Mouse (Mus musculus) MEL (cell line): ENCODE results near the gene Traf6. TPM values are rescaled to one million over a fixed set of nuclear protein-coding genes. Genes with fewer than 3 reads are reported as not detected.

Source experiments
- DNase-seq: peaks from one replicate; pipeline ENCODE4 v3.0.0; 2011; ENCODE audit warnings: low read depth, low spot score
- H3K27ac ChIP-seq: 2 replicates; pipeline ENCODE4 v1.5.1; 2012; ENCODE audit warnings: low read depth, mild to moderate bottlenecking, control low read depth, low read length, moderate library complexity; ENCODE audit not compliant: control insufficient read depth
- H3K27me3 ChIP-seq, 2 experiments: fragments of 150-350 bp in 1 of 2; sonication (generic) in 1 of 2; 2 replicates each; pipeline ENCODE4 v1.6.1; 2012; ENCODE audit warnings: low read length in 2 of 2, mild to moderate bottlenecking in 2 of 2, improper control_type of control experiment in 1 of 2, moderate library complexity in 1 of 2; ENCODE audit not compliant: insufficient read depth in 2 of 2, control insufficient read depth in 1 of 2
- H3K36me3 ChIP-seq, 2 experiments: 2 replicates each; pipeline ENCODE4 v1.6.1; 2012 to 2014; ENCODE audit warnings: low read length in 2 of 2, improper control_type of control experiment in 1 of 2, inconsistent platforms in 1 of 2, mild to moderate bottlenecking in 1 of 2; ENCODE audit not compliant: insufficient read depth in 2 of 2, control insufficient read depth in 1 of 2
- H3K4me1 ChIP-seq, 2 experiments: fragments of 150-350 bp in 1 of 2; sonication (generic) in 1 of 2; 2 replicates each; pipeline ENCODE4 v1.6.1; 2012; ENCODE audit warnings: low read length in 2 of 2, improper control_type of control experiment in 1 of 2, mild to moderate bottlenecking in 1 of 2; ENCODE audit not compliant: insufficient read depth in 2 of 2, control insufficient read depth in 1 of 2
- H3K4me3 ChIP-seq, 2 experiments: fragments of 150-350 bp in 1 of 2; sonication (generic) in 1 of 2; 2 replicates each; pipeline ENCODE4 v1.5.1; 2012; ENCODE audit warnings: low read depth in 2 of 2, low read length in 2 of 2, mild to moderate bottlenecking in 2 of 2, moderate library complexity in 2 of 2, control low read depth in 1 of 2, improper control_type of control experiment in 1 of 2; ENCODE audit not compliant: control insufficient read depth in 1 of 2, insufficient read depth in 1 of 2
- H3K79me2 ChIP-seq: 2 replicates; pipeline ENCODE4 v1.6.1; 2012; ENCODE audit warnings: mild to moderate bottlenecking, low read length, moderate library complexity; ENCODE audit not compliant: control insufficient read depth, poor library complexity, insufficient read depth
- H3K9ac ChIP-seq: 2 replicates; pipeline ENCODE4 v1.6.1; 2012; ENCODE audit warnings: low read depth, mild to moderate bottlenecking, control low read depth, low read length, moderate library complexity; ENCODE audit not compliant: control insufficient read depth, poor library complexity, severe bottlenecking
- H3K9me3 ChIP-seq: fragments of 150-350 bp; sonication (generic); replicated peaks from 2 replicates; pipeline ENCODE4 v1.6.1; 2012; ENCODE audit warnings: mild to moderate bottlenecking, low read length, improper control_type of control experiment, moderate library complexity; ENCODE audit not compliant: insufficient read depth
- BHLHE40 ChIP-seq: IDR thresholded peaks from 2 replicates; pipeline ENCODE4 v1.6.1; 2012; ENCODE audit warnings: low read depth, mild to moderate bottlenecking, inconsistent platforms, low read length, improper control_type of control experiment, borderline replicate concordance
- CHD2 ChIP-seq: IDR thresholded peaks from 2 replicates; pipeline ENCODE4 v1.6.1; 2011; ENCODE audit warnings: low read length, improper control_type of control experiment
- ELF1 ChIP-seq: IDR thresholded peaks from 2 replicates; pipeline ENCODE4 v1.6.1; 2014; ENCODE audit warnings: low read depth, mild to moderate bottlenecking, inconsistent platforms, low read length, improper control_type of control experiment, moderate library complexity
- EP300 ChIP-seq, 2 experiments: IDR thresholded peaks; 2 replicates each; pipeline ENCODE4 v1.6.1; 2011; ENCODE audit warnings: improper control_type of control experiment in 2 of 2, low read length in 2 of 2, low read depth in 1 of 2, mild to moderate bottlenecking in 1 of 2
- GABPA ChIP-seq: IDR thresholded peaks from 2 replicates; pipeline ENCODE4 v1.6.1; 2012; ENCODE audit warnings: low read depth, mild to moderate bottlenecking, inconsistent platforms, low read length, improper control_type of control experiment, moderate library complexity
- HCFC1 ChIP-seq: IDR thresholded peaks from 2 replicates; pipeline ENCODE4 v1.6.1; 2012; ENCODE audit warnings: low read depth, mild to moderate bottlenecking, inconsistent platforms, low read length, improper control_type of control experiment, moderate library complexity
- JUND ChIP-seq: IDR thresholded peaks from 2 replicates; pipeline ENCODE4 v1.6.1; 2011; ENCODE audit warnings: low read depth, mild to moderate bottlenecking, improper control_type of control experiment, low read length
- KAT2A ChIP-seq: conservative IDR thresholded peaks from 2 replicates; pipeline ENCODE4 v1.6.1; 2012; ENCODE audit warnings: low read depth, low read length, improper control_type of control experiment, inconsistent platforms
- MAFK ChIP-seq: IDR thresholded peaks from 2 replicates; pipeline ENCODE4 v1.6.1; 2011; ENCODE audit warnings: low read depth, mild to moderate bottlenecking, low read length, improper control_type of control experiment, borderline replicate concordance
- MAZ ChIP-seq: IDR thresholded peaks from 2 replicates; pipeline ENCODE4 v1.6.1; 2012; ENCODE audit warnings: low read depth, mild to moderate bottlenecking, inconsistent platforms, low read length, improper control_type of control experiment
- MEF2A ChIP-seq: IDR thresholded peaks from 2 replicates; pipeline ENCODE4 v1.6.1; 2014; ENCODE audit warnings: low read depth, mild to moderate bottlenecking, inconsistent platforms, low read length, improper control_type of control experiment; ENCODE audit not compliant: poor library complexity, insufficient replicate concordance, severe bottlenecking; ENCODE audit errors: extremely low read depth
- POLR2AphosphoS2 ChIP-seq: IDR thresholded peaks from 2 replicates; pipeline ENCODE4 v1.6.1; 2011; ENCODE audit warnings: low read length, improper control_type of control experiment
- POLR2AphosphoS5 ChIP-seq: IDR thresholded peaks from 2 replicates; pipeline ENCODE4 v1.6.1; 2012; ENCODE audit warnings: low read depth, borderline replicate concordance, mild to moderate bottlenecking, inconsistent platforms, low read length, moderate library complexity, mixed read lengths
- RCOR1 ChIP-seq: IDR thresholded peaks from 2 replicates; pipeline ENCODE4 v1.6.1; 2012; ENCODE audit warnings: low read depth, mild to moderate bottlenecking, inconsistent platforms, low read length, improper control_type of control experiment
- SIN3A ChIP-seq: IDR thresholded peaks from 2 replicates; pipeline ENCODE4 v1.6.1; 2012; ENCODE audit warnings: low read length, improper control_type of control experiment, inconsistent platforms
- TCF12 ChIP-seq: IDR thresholded peaks from 2 replicates; pipeline ENCODE4 v1.6.1; 2014; ENCODE audit warnings: low read depth, mild to moderate bottlenecking, inconsistent platforms, low read length, improper control_type of control experiment, moderate library complexity
- ZC3H11A ChIP-seq: IDR thresholded peaks from 2 replicates; pipeline ENCODE4 v1.6.1; 2012; ENCODE audit warnings: low read depth, mild to moderate bottlenecking, inconsistent platforms, low read length, improper control_type of control experiment
- ZKSCAN1 ChIP-seq: IDR thresholded peaks from 2 replicates; pipeline ENCODE4 v1.6.1; 2012; ENCODE audit warnings: low read depth, mild to moderate bottlenecking, inconsistent platforms, low read length, improper control_type of control experiment, moderate library complexity
- polyA plus RNA-seq, 2 experiments: library from polyadenylated mRNA; stranded (reverse) in 1 of 2; unstranded in 1 of 2; fragments of >175 nt in 1 of 2; fragments of >200 nt in 1 of 2; gene quantifications; 2 replicates each; pipeline versions ENCODE4 v1.2.1 to v1.2.4; 2012; ENCODE audit warnings: low replicate concordance in 2 of 2, low read depth in 1 of 2; ENCODE audit not compliant: insufficient read length in 2 of 2, insufficient read depth in 1 of 2, missing spikeins in 1 of 2
- total RNA-seq: library from RNA; depleted of rRNA; stranded (reverse); fragments of 300-350 nt; gene quantifications from 2 replicates; pipeline ENCODE4 v1.2.3, GENCODE M21; 2012

The Traf6 gene
- total and polyA plus RNA-seq, 3 experiments = 11.8 to 18.0 TPM; not detected in 1

DNA sequence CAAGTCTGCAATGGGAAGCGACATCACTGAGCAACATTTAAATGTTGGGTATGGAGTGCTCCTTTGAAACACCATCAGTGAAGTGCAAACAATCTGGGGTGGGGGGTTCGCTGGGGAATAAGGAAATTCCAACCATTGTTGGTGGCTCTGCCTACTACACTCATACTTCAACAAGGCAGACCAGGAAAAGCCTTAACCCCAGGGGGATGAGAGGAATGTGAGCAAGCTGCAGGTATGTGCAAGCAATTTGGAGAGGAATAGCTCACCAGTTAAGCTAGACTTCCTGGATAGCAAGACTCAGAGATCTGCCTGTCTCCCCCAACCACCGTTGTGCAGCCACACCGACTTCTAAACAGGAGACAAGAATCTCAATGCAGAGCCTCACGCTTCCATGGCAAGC lies 61.7 kb downstream of the Traf6 start:
- H3K79me2 ChIP-seq = no peaks in the 10 kb centered on the region
- H3K4me3 ChIP-seq = no peak overlapping the region
- H3K27me3 ChIP-seq = peaks cover 2 to 3% of the 10 kb centered on the region in 2 experiments; a peak in 3 of 4 replicates
- H3K9ac ChIP-seq = no peak overlapping the region
- H3K36me3 ChIP-seq = no peaks in the 10 kb centered on the region
- TF ChIP-seq MAFK = no peak
- no peak for TF ChIP-seq HCFC1
- TF ChIP-seq GABPA = no peak
- TF ChIP-seq KAT2A = no peak
- TF ChIP-seq MAZ = no peak
- TF ChIP-seq POLR2AphosphoS5 = no peak
- TF ChIP-seq ELF1 = no peak
- TF ChIP-seq ZC3H11A = no peak
- TF ChIP-seq BHLHE40 = no peak
- TF ChIP-seq MEF2A = no peak
- TF ChIP-seq EP300 (IDR thresholded peaks at IDR 0.05; ENCODE audit: low read depth in 1 of 2, low read length in 2 of 2) = no peak
- no peak for TF ChIP-seq TCF12
- TF ChIP-seq RCOR1 = no peak
- DNase-seq = no peak
- H3K9me3 ChIP-seq = no peaks in the 10 kb centered on the region
- H3K4me1 ChIP-seq = no peaks in the 10 kb centered on the region
- no peak overlapping the region for H3K27ac ChIP-seq

DNA sequence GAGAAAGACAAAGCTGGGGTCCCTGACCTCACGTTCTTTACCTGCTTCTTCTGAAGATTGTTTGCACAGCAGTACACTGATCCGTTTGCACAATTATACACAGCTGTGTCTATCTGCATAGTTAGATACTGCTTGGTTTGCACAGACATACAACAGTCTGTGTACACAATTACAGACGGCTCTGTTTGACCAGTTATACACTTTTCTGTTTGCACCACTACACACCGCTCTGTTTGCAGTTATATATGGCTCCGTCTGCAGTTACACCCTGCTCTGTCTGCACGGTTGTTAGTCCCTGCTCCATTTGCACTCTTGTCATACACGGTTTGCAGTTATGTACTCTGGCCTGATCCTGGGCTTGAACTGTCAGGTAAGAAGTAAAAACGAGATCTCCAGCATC lies 63.4 kb downstream of the Traf6 start:
- Histone ChIP-seq H3K9me3 (no peaks in the 10 kb centered on the region), H3K4me1 (no peaks in the 10 kb centered on the region), H3K4me3 (no peak overlapping the region), H3K9ac (no peak overlapping the region), H3K27ac (no peak overlapping the region), H3K27me3 (peaks cover 2 to 3% of the 10 kb centered on the region in 2 experiments; a peak in 3 of 4 replicates), H3K79me2 (no peaks in the 10 kb centered on the region), H3K36me3 (no peaks in the 10 kb centered on the region)
- no peak for DNase-seq
- TF ChIP-seq POLR2AphosphoS2 (no peak), HCFC1 (no peak), ZC3H11A (no peak), MEF2A (no peak), CHD2 (no peak), SIN3A (no peak), POLR2AphosphoS5 (no peak), ZKSCAN1 (no peak), MAZ (no peak), RCOR1 (no peak), JUND (no peak)
